Mouse (Mus musculus) v-Abl transformed pro-B cells (cell line): ENCODE data around the gene Prl7b1.

Experiments used
- in situ Hi-C, 2 experiments: fragments of 400-800 bp; cut with MboI; formaldehyde crosslinking; loops; one replicate each; pipeline ENCODE4 v1.15.1; 2025; ENCODE audit not compliant: unreplicated experiment in 2 of 2

Gene Prl7b1

GRCm38 (mm10) chr13:27610482-27610881 lies at the start of gene Prl7b1:
Gene Prl7b1, minus strand, starts transcription at chr13:27610582.
- in situ Hi-C loops: no loop called here

GRCm38 (mm10) chr13:27642393-27642792 lies 32.0 kb upstream of the Prl7b1 start, which contains the start of gene Prl7a1:
Gene Prl7a1, minus strand, starts transcription at chr13:27642493.
- in situ Hi-C loops: no loop called here

- in situ Hi-C loops: no loop called here
Measured at GRCm38 (mm10) chr13:27582071-27582470, 28.3 kb downstream of the Prl7b1 start, which contains the start of gene Prl8a1. Gene Prl8a1, minus strand, starts transcription at chr13:27582171.

- in situ Hi-C loops: no loop called here
Measured at GRCm38 (mm10) chr13:27564506-27564905, 45.9 kb downstream of the Prl7b1 start, which contains the start of gene Prl8a9. Gene Prl8a9, minus strand, starts transcription at chr13:27564606.

GRCm38 (mm10) chr13:27553336-27553735 lies 57.0 kb downstream of the Prl7b1 start:
- in situ Hi-C loops: no loop called here
